Mouse (Mus musculus): Measurements from ENCODE around the gene 2900026A02Rik.

DNA sequence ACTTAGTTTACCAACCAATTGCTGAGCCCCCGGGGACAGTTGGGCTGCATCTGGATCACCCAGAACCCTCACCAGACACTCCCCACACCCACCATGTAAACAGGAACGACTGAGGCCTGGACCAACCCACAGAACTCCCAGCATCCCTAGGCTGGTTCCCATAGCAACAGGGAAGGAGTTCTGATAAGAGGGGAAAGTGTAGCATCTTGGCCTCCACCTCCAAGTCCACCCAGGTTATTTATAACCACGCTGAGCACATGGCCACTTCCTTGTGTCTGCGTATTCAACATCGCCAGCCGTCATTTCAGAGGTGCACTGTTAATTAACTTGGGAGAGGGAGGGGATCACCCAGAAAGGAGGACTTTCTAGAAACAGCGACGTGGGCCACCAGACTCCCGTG lies 75.9 kb downstream of the 2900026A02Rik start:
- no peak for TF ChIP-seq CHD2 (IDR thresholded peaks at IDR 0.05; ENCODE audit: low read length)
- no peak for TF ChIP-seq CTCF (IDR thresholded peaks at IDR 0.05 in 2 of 3, conservative IDR thresholded peaks at IDR 0.05 in 1 of 3; ENCODE audit: control insufficient read depth in 1 of 3, insufficient read depth in 1 of 3, low read depth in 2 of 3, low read length in 3 of 3, poor library complexity in 1 of 3, severe bottlenecking in 1 of 3)
- no peak for TF ChIP-seq POLR2AphosphoS2 (IDR thresholded peaks at IDR 0.05; ENCODE audit: low read length)
- no peak for TF ChIP-seq SMC3 (IDR thresholded peaks at IDR 0.05; ENCODE audit: low read depth, low read length)
- TF ChIP-seq POLR2A (IDR thresholded peaks at IDR 0.05; ENCODE audit: control insufficient read depth in 1 of 2, insufficient read depth in 1 of 2, low read depth in 1 of 2, low read length in 2 of 2, poor library complexity in 1 of 2) = no peak
- no peak for TF ChIP-seq E2F4 (IDR thresholded peaks at IDR 0.05; ENCODE audit: borderline replicate concordance, low read depth, low read length)
- no peak for TF ChIP-seq KAT2A (conservative IDR thresholded peaks at IDR 0.05; ENCODE audit: low read depth, low read length)
- TF ChIP-seq GATA1 (IDR thresholded peaks at IDR 0.05; ENCODE audit: low read depth, low read length) = no peak
- TF ChIP-seq ZC3H11A (IDR thresholded peaks at IDR 0.05; ENCODE audit: low read depth, low read length) = no peak
- no peak for TF ChIP-seq POLR2AphosphoS5 (IDR thresholded peaks at IDR 0.05; ENCODE audit: borderline replicate concordance, low read depth, low read length)
- TF ChIP-seq MAFK (IDR thresholded peaks at IDR 0.05; ENCODE audit: borderline replicate concordance, low read depth, low read length) = no peak
